Mouse (Mus musculus): ENCODE data around the gene Phgr1. TPM values are rescaled to one million over a fixed set of nuclear protein-coding genes. Genes with fewer than 3 reads are reported as not detected.

Phgr1 gene
- not detected in 3 replicates for total RNA-seq (2017)

- 0 out of 2 replicates have a peak, but pooled peaks have one; percentile 31 for ATAC-seq (replicated peaks; ENCODE audit: insufficient number of reproducible peaks, low FRiP score, low TSS enrichment, poor library complexity, severe bottlenecking)
Observed at GRCm38 (mm10) chr2:118772158-118772874, at the start of gene Phgr1. TSS of gene Phgr1 (plus strand) at chr2:118772769.

- no peak for ATAC-seq (replicated peaks; ENCODE audit: insufficient number of reproducible peaks, low FRiP score, low TSS enrichment, poor library complexity, severe bottlenecking)
Observed at GRCm38 (mm10) chr2:118723693-118724486, 48.7 kb upstream of the Phgr1 start.

- no peak for ATAC-seq (replicated peaks; ENCODE audit: insufficient number of reproducible peaks, low FRiP score, low TSS enrichment, poor library complexity, severe bottlenecking)
Observed at GRCm38 (mm10) chr2:118725511-118725910, 47.1 kb upstream of the Phgr1 start.

DNA sequence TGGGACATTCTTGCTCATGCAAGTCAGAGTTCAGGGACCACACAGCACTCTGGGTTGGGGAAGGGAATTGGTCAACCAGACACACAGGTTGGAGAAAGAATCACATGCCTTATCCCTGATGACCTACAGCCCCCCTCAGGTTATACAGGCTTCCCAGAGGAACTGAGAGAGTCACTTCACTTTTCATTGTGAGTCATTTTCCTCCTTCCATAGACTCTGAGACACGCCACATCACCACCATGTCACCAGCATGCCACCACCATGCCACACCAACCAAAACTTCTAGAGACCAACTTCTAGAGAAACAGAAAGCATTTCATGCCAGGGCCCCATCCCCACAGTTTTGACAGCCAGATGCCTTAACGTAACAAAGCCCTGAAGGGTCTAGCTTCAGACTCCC, 45.7 kb upstream of the Phgr1 start:
- no peak for ATAC-seq (replicated peaks; ENCODE audit: insufficient number of reproducible peaks, low FRiP score, low TSS enrichment, poor library complexity, severe bottlenecking)

DNA sequence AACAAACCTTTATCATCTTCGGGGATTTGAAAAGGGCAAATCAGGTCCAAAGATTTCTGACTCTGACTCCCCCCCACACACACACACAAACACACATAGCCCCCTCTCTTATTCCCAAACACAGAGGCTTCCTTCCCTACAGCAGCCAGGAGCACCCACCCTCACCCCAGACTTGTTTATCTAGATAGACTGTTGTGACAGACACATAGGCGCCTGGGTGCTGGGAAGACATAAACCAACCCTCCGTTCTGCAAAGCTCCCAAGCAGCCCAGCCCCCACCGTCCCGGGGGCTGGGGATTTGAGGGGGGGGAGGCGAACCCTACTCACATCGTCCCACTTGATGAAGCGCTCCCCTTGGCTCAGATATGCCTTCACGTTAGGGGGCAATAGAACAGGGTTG, 44.7 kb upstream of the Phgr1 start:
- no peak for ATAC-seq (replicated peaks; ENCODE audit: insufficient number of reproducible peaks, low FRiP score, low TSS enrichment, poor library complexity, severe bottlenecking)

DNA sequence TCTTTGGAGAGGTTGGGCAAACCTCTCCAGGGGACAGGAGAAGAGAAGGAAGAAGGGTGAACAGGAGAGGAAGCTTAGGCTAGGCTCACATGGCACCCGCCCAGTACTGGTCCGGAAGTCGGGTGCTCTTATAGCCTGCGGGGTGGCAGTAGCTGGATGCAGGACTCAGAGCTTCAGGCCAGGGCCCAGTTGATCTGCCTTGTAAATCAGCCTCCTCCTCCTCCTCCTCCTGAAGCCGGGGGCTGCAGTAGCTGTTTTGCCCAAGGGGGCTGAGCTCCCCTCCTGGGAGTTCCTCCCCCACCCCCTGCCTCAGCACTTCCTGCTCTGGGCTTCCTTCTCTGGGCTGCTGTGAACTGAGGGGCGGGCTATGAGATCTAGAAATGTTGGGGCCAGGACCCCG, 44.2 kb upstream of the Phgr1 start, which contains the start of gene Plcb2:
Gene Plcb2, minus strand, starts transcription at position 102 of the 400 bp plus-strand sequence.
- peak; percentile 45 for ATAC-seq (replicated peaks; ENCODE audit: insufficient number of reproducible peaks, low FRiP score, low TSS enrichment, poor library complexity, severe bottlenecking)

- peak; percentile 16; the same call in 1 of the 2 replicates for ATAC-seq (replicated peaks; ENCODE audit: insufficient number of reproducible peaks, low FRiP score, low TSS enrichment, poor library complexity, severe bottlenecking)
Observed at GRCm38 (mm10) chr2:118729194-118729593, 43.4 kb upstream of the Phgr1 start.

- ATAC-seq (replicated peaks; ENCODE audit: insufficient number of reproducible peaks, low FRiP score, low TSS enrichment, poor library complexity, severe bottlenecking): no peak
Observed at GRCm38 (mm10) chr2:118729816-118730621, 42.5 kb upstream of the Phgr1 start.

GRCm38 (mm10) chr2:118730622-118730915, 42.0 kb upstream of the Phgr1 start:
- ATAC-seq (replicated peaks; ENCODE audit: insufficient number of reproducible peaks, low FRiP score, low TSS enrichment, poor library complexity, severe bottlenecking): 0 out of 2 replicates have a peak, but pooled peaks have one; percentile 37

GRCm38 (mm10) chr2:118731981-118732380, 40.6 kb upstream of the Phgr1 start:
- no peak for ATAC-seq (replicated peaks; ENCODE audit: insufficient number of reproducible peaks, low FRiP score, low TSS enrichment, poor library complexity, severe bottlenecking)

- ATAC-seq (replicated peaks; ENCODE audit: insufficient number of reproducible peaks, low FRiP score, low TSS enrichment, poor library complexity, severe bottlenecking): no peak
Observed at GRCm38 (mm10) chr2:118733341-118733740, 39.2 kb upstream of the Phgr1 start.

DNA sequence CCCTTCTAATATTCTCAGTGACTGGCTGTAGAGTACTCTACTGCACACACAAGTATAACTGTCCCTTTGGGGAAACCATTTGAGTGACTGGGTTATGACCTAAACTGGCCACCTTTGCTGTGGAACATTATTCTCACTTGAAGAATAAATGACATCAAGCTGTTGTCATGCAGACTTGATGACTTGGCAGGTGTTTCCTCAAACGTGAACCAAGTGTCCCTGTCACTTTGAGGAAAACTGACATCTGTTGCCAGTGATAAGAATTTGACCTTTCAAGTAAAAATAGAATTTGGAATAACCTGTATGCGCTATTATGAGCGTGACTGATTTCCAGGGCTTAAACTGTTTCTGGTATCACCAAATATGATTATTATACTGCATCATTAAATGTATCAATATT, 32.2 kb upstream of the Phgr1 start:
- ATAC-seq (replicated peaks; ENCODE audit: insufficient number of reproducible peaks, low FRiP score, low TSS enrichment, poor library complexity, severe bottlenecking): no peak

DNA sequence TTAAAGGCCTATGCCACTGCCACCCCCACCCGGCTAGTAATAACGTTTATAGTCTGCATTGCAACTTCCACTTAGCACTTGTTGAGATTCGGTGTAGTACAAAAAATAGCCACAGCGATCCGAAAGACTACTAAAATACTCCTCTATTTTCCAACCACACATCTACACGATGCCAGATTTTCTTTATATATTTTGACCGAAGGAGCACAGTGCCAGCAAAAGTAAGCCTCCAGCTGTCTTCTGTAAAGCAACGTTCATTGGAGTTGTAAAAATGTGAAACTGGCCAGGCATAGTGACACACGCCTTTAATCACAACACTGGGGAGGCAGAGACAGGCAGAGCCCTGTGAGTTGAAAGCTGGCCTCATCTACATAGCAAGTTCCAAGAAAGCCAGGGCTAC, 31.4 kb upstream of the Phgr1 start:
- no peak for ATAC-seq (replicated peaks; ENCODE audit: insufficient number of reproducible peaks, low FRiP score, low TSS enrichment, poor library complexity, severe bottlenecking)

DNA sequence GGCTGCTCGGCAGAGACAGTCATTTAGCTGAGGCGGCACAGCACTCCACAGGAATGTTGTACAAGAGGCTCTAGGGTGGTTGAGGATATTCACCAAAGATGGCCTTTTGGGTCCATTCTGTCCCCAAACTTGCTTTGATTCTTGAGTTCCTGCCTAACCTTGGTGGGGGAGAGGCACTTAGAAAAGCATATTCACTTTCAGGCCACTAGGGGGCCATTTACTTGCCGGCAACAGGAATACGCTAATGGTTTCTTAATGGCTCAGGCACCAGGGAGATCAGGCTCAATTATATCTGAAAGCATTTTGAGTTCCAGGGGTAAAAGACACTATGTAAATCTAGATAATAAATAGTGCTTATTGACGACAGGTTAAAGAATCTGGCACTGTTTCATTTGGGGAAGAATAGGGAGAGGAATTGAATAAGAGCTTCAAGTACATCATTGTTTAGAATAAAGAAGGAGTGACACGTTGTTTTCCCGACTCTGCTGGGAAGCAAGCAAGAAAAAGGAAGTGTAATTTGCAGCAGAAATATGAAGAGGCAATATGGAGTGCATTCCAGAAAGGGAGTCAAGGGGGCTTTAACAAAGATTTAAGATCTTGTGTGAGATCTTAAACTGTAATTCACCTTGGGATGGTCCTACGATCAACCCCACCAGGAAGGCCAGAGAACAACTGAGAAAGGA, 29.2 kb upstream of the Phgr1 start:
- ATAC-seq (replicated peaks; ENCODE audit: insufficient number of reproducible peaks, low FRiP score, low TSS enrichment, poor library complexity, severe bottlenecking): peak; percentile 50

DNA sequence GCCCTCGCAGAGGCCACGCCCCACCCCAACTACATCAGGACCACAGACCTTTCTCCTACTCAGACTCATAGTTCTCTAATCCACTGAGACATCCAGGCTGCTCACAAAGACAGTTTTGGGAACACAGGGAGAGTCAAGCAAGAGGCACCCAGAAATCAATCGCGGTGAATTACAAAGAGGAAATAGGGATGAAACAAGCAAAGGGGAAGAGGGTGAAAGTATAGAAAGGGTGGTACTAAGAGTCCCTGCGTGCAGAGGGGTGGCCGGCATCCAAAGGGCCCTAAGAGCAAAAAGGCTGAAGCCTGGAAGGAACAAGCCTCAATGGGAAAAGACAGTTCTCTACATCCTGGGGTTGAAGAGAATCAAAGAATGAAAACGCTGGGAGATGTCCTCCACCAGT, 27.9 kb upstream of the Phgr1 start:
- ATAC-seq (replicated peaks; ENCODE audit: insufficient number of reproducible peaks, low FRiP score, low TSS enrichment, poor library complexity, severe bottlenecking): no peak

- peak; percentile 76 for ATAC-seq (replicated peaks; ENCODE audit: insufficient number of reproducible peaks, low FRiP score, low TSS enrichment, poor library complexity, severe bottlenecking)
Observed at GRCm38 (mm10) chr2:118745232-118745884, 27.2 kb upstream of the Phgr1 start, which contains the start of gene Inafm2. TSS of gene Inafm2 (plus strand) at chr2:118745758.

- 0 out of 2 replicates have a peak, but pooled peaks have one; percentile 16 for ATAC-seq (replicated peaks; ENCODE audit: insufficient number of reproducible peaks, low FRiP score, low TSS enrichment, poor library complexity, severe bottlenecking)
Observed at GRCm38 (mm10) chr2:118745915-118746901, 26.4 kb upstream of the Phgr1 start.

All from monocyte, adult 5-6 weeks (primary cell).